Mouse (Mus musculus): ENCODE measurements around the gene Fam178b.

The Fam178b gene

DNA sequence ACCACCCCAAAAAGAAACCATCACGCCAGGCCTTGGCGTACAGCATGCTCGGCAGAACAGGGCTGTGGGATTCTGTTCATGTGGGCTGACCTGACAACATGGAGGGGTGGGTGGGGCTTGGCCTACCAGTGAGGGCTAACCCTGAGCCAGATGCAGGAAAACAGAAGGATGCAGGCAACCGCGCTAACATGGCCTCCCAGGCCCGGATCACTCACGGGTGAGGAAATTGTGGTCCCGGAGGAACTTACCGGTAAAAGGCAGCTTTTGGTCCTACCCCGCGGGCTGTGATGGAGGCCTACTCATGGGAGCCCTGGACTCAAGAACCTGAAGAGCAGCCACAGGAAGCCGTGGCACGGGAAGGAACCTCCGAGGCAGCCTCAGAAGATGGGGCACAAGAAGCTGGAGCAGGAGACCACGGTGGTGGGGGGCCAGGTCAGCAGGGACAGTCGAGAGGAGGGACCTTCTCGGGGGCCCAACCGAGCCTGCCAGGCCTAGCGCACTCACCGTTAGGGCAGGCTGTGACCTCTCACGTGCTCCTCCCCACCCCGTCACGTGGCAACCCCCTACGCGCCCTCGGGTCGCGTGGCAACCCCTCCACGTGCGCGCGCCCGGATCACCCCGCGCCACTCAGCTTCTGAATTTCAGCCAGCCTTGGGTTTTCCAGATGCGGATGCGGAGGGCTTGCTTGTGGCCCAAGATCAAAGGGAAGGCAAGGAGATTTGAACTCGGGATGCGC is at the start of gene Fam178b:
TSS of gene Fam178b (minus strand) at position 564 of the 736 bp plus-strand sequence.
- in situ Hi-C loops (cut with MboI, MseI): loop anchor here (25.0 kb wide), 1 partner anchor 120 kb away; the partner anchor contains the start of gene Sema4c

DNA sequence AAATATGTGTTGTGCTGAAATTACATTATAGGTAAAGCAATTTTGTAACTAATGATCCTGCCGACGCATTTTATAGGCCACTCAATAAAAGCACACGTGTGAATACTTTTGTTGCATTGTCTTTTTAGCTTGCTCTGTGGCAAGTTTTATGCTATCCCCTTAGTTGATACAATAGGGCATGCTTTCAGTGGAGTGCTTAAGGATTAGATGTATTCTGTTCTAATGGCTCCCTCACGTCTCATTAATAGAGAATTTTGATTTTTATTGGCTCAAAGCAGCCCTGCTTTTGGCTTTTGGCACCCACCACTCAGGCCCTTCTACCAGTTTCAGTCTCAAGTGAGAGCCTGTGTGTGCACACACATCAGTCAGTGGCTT is 41.1 kb upstream of the Fam178b start:
- in situ Hi-C loops (cut with MboI, MseI): no loop called here

DNA sequence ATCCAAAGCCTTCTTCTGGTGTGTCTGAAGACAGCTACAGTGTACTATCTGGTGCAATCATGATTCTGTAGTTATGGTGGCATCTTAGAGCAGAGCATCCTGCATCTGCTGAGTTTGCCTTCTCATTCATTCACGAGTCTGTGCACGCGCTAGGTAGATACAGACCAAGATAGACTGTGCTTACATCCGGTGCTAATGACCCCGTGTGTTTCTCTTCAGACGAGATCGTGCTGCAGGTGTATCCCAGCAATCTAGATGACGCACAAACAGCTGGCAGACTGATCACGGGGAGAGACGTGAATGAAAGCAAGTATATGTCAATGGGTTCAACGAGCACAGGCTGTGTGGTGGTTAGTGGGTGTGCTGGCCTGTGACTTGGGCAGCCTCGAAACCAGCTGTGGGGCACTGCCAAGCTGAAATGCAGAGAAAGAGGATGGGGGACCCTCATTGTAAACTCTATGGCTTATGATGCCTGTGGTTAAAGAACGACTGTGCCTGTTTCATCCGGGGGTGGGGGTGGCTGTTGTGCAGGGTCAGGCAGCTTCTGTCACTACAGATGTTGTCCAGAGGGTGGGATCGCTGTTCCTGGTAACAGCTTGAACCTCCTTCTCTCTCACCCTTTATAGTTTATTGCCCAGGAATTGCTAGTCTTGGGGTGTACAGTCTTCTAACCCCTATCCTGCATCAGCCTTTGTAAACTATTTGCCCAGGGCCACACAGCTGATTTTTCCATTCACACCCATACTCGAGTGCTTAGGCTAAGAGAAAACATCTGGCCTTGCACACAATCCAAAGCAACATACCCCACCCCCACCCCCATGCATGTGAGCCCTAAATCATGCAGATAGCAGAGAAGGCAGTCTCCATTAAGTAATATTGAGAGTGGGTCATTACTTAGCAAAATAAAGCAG is 40.4 kb upstream of the Fam178b start:
- in situ Hi-C loops (cut with MboI, MseI): no loop called here

DNA sequence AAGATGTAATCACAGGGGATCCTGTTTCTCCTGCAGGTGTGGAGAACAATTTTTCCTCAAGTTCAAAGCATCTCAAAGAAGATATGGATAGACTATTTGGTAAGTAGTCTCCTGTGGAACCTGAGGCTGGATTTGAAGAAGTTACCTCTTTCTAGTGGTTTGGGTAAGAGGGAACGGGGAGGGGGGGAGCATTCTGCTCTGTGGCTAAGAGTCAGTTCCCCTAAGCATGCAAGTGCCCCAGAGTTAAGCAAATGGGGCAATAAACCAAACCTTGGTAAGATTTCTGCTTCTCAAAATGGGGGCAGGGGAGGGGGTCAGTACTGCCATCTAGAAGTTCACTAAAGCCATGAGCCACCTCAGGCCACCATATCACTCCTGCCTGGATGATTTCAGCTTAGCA is 35.8 kb upstream of the Fam178b start:
- in situ Hi-C loops (cut with MboI, MseI): no loop called here

DNA sequence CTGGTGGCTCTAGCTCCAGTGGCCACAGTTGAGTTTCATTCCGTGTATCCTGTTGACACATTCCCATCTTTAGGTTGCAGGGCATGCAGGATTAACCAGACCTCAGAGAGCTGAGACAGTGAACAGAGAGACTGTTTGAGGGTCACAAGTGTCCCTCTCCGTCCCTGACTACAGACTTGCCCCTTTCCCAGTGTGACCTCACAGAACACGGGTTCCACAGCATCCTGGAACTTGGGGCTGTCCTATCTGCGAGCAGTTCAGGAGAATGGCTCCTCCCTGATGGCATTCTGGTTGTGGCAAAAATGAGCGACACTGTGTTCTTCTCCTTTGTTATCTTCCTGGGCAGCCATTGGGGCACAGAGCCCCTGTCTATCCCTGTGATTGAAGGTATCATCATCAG is 31.3 kb upstream of the Fam178b start, which contains the start of gene Actr1b:
TSS of gene Actr1b (minus strand) at position 112 of the 400 bp plus-strand sequence.
- in situ Hi-C loops (cut with MboI, MseI): no loop called here

DNA sequence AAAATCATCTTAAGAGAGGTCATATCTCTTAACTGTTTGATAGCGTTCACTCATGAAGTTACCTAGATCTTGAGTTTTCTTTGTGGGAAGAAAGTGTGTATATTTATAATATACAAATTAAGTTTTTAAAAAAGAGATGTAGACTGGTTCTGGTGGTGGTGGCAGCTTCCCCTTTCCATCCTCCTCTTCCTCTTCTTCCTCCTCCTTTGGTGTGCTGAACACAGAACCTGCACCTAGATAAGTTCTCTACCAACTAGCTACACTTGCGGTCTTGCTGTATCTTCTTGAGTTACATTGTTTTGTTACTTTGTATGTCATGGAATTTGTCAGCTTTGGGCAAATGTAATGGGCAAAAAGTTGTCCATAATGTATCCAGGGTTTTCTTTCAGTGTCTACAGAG is 28.1 kb upstream of the Fam178b start:
- in situ Hi-C loops (cut with MboI, MseI): no loop called here

DNA sequence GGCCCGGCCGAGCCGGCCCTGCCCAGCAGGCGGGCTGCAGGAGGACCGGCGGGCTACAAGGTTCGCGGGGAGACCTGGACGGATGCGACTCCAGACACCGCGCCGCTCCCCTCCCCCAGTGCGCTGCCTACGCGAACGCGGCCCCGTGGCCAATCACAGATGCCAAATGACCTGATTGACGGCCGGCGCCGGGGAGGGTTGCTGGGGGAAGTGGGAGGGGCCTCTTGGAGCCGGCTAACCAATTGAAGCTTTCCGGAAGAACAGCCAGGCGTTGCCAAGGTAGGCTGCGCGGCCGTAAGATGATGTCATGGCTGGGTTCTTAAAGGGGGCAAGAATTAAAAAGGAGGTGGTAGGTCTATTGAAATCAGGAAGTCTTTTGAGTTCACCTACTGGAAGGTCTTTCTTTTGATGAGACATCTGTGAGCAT is 26.9 kb upstream of the Fam178b start, which contains the start of gene 4933424G06Rik:
TSS of gene 4933424G06Rik (plus strand) at position 296 of the 427 bp plus-strand sequence.
- in situ Hi-C loops (cut with MboI, MseI): no loop called here

DNA sequence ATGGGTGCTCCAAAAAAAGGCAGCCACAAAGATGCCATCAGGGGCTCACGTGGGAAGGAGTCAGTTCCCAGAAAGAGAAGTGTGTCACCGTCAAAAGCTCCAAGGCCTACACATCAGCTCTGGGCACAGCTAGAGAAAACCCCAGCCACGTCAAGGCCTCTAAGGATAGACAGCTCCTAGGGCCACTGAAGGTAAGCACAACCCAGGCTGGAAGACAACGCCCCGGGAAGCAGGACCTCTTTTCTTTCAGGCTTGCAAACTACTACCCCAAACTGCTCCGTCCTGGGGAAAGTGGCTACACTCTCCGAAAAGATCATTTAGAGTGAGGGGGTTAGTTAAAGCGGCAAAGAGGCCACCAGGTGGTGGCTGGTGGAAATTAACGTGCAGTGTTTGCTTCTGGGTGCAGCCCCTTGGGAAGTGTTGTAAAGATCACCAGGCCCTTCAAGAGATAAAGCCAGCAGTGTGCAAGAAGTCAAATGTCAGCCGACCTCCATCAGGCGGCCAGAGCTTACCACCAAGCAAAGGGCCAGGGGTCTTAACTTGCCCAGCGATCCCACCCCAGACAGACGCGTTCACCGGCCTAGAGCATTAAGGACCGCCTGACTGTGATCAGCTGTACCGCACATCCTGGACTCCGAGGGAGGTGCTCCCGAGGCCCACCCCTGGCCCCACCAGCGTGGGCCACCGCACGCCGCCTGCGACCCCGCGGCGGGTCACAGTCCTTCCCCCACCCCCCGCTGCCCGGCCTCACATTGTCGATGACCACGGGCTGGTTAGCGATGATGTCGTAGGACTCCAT is 26.3 kb upstream of the Fam178b start:
- in situ Hi-C loops (cut with MboI, MseI): no loop called here

DNA sequence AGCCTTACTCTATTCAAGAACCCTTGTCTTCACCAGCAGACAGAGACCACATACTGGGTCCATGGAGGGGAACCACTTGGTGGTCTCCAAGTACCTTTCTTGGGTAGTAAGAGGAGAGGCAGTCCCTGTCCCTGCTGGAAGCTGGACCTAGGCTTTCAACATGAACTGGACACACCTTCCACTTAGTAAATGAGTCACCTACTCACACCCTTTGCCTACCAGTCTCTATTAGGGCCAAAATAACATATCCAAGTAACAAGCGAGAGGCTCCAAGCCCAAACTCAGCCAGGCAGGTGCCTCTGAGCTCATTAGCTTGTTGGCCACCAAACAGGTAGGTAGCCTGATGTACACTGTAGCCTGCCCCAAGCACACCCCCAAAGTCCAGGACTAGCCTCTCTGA is 25.6 kb upstream of the Fam178b start:
- in situ Hi-C loops (cut with MboI, MseI): no loop called here

DNA sequence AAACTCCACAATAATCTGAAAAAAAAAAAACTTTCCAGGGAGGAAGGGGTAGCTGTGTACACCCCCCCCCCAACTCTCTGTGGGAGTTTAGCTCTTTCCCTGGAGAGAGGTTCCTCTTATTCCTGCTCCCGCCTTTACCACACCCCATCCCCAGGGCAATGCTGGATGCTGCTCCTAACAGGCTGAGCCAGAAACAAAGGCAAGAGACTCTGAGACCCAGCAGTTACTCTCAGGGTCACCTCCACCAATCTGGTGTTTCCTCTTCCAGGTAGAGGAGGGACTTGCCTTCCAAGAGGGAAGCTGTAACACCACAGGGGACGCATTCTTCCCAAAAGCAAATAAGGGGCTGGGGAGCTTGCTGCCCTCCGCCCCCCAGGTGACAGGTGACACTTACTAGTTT is 24.8 kb upstream of the Fam178b start:
- in situ Hi-C loops (cut with MboI, MseI): no loop called here

DNA sequence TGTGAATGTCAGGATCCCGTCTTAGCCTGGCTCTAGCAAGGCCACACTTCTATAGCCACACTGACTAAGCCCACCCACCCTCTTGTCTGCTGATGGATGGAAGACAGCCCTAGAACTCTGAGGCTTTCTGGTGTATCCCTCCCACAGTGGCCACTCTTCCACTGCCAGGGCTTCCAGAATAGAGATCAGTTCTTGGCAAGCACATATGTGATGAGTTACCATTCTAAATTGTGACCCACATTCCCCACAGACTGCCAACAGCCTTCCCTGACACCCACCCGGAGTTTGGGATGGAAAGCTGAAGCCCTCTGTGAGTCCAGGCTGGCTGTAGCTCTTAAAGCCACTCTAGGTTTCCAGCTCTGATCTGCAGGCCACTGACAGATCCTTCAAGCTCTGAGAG is 24.2 kb upstream of the Fam178b start:
- in situ Hi-C loops (cut with MboI, MseI): no loop called here

DNA sequence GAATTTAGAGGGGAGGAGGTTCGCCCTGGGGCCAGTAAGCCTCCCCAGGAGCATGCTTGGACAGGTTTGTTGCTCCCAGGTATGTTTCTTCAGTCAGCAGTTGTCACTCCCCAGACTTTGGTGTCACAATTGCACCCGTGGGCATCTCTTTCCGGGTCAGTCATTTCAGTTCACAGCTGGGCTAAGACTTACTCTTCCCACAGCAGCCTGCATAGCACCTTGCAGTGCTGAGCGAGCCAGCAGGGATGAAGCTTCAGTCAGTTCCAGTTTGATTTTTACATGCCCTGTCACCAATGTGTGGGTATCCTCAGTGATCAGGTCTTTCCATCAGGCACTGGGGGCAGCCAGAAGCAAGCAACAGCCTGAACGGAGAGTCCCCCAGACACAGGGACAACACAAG is 14.0 kb upstream of the Fam178b start:
- in situ Hi-C loops (cut with MboI, MseI): loop anchor here (10.0 to 25.0 kb wide), 2 partner anchors 135 to 1428 kb away; partner anchors contain the start of genes Rev1 and Sema4c

DNA sequence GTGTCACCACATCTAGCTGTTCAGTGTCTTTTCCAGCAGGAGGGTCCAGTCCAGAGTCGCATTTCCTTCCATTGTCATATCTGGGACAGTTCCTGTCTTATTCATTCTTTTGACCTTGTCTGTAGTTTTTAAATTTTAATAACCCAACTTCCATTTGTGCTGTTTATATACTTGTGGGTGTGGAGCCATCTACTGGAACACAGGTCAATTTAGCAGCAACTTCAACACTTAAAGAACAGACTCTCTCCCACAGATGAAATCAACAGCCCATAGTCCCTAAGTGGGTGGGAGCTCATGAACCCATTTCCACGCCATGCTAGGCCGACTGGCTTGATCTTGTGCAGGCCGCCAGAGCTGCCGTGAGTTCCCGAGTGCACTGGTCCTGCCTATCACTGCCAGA is 13.4 kb upstream of the Fam178b start:
- in situ Hi-C loops (cut with MboI, MseI): loop anchor here (10.0 to 25.0 kb wide), 2 partner anchors 134 to 1428 kb away; partner anchors contain the start of genes Rev1 and Sema4c

DNA sequence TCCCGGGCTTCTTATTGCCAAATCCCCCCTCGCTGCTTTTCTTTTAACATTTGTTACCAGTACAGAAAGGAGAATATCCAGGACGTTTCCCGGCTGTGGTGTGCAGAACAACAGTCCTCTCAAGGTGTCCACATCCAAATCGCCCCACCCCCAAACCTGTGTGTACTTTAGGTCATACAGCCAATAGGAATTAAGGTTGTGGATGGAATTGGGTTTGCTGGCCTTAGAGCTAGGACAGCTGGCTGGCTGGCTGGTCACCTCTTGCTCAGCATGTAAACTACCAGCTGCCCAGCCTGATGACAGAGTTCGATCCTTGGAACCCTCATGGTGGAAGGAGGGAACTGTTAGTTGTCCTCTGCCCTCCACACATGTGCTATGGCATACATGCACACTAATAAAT is 11.9 kb upstream of the Fam178b start:
- in situ Hi-C loops (cut with MboI, MseI): loop anchor here (10.0 to 25.0 kb wide), 2 partner anchors 133 to 1430 kb away; partner anchors contain the start of genes Rev1 and Sema4c

DNA sequence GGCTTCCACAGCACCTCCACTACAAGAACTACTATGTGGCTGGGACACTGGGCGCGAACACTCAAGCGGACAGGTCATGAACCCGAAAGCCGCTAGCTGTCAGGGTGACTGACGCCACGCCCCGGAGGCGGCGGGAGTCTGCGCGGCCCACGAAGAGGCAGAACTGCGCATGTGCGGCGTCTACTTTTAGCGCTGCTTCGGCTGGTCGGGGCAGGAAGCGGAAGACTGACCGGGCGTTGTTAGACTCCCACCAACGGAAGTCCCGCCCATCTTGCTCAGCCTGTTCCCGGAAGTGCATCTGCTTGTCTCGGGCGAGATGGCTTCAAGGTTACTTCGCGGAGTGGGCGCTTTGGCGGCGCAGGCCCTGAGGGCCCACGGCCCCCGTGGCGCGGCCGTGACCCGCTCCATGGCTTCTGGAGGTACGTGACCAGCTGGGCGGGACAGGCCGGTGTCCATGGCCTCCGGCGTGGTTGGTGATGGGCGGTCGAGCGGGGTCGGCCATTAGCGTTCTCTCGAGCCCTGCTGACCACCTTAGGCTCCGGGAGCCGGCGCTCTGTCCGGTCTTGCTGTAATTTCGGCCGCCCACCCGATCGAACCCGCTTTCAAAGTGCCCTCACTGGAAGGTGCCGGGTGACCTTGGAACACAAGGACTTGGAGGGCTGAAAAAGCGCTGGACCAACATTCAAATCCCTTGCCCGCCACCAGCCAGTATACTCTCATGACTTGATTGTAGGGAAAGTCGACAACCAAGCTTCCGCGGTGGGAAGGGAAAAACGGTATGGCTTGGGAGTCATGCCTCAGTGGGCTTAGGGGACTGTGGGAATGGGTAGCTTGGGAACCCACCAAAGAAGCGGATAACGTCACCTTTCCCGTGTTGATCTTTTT is 8.5 kb upstream of the Fam178b start, which contains the start of gene Cox5b:
TSS of gene Cox5b (plus strand) at position 179 of the 885 bp plus-strand sequence.
- in situ Hi-C loops (cut with MboI, MseI): loop anchor here (10.0 to 25.0 kb wide), 2 partner anchors 129 to 1433 kb away; partner anchors contain the start of genes Rev1 and Sema4c

DNA sequence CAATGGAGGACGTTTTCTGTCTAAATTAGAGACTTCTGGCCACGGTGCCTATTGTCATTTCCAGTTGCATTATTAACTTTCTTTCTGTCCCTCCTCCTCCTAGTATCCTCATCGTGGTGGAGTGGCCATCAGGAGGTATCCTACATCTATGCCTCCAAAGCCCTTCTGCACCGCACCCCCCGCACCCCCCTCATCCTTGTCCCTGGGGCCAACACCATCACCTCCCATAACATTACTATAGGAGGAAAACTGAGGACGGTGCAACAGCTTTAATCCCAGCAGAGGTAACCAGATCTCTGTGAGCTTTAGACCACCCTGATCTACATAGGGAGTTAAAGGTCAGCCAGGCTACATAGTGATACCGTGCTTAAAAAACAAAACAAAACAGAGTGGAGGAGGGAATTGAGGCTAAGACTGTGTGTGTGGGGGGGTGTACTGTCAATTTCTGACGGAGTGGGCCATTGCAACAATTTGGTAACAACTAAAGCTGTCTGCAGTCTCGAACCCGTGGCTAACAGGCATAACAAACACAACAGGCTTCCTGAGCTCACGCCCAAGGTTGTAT is 7.8 kb upstream of the Fam178b start:
- in situ Hi-C loops (cut with MboI, MseI): loop anchor here (10.0 to 25.0 kb wide), 2 partner anchors 128 to 1434 kb away; partner anchors contain the start of genes Rev1 and Sema4c

DNA sequence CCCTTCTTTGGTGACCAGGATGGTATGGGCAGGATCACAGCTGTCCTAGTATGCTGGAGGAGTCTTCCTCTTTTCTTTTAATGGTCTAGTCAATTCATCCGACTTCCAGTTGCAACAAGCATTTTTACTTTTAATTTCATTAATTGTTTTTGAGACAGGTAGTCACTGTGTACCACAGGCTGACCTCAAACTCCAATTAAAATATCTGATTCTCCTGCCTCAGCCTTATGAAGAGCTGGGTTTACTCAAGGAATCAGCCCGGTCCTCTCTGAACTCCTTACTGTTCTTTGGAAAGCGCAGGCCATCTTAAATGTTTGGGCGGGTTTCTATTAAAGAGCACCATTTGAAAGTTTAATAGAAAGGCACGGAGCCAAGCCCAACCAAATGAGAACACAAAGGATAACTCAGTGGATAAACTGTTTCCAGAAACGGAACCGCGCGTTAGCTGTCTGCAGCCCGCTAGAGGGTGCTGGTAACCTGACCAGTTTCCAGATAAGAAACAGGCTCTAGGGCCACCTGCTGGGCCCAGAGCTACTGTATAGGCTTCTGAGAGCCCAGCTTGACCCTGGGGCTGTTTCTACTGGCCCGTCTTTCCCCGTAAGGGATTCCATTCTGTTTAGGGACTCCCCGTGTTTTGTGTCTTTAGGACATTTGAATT is 956 bp upstream of the Fam178b start:
- in situ Hi-C loops (cut with MboI, MseI): loop anchor here (25.0 kb wide), 1 partner anchor 122 kb away; the partner anchor contains the start of gene Sema4c

DNA sequence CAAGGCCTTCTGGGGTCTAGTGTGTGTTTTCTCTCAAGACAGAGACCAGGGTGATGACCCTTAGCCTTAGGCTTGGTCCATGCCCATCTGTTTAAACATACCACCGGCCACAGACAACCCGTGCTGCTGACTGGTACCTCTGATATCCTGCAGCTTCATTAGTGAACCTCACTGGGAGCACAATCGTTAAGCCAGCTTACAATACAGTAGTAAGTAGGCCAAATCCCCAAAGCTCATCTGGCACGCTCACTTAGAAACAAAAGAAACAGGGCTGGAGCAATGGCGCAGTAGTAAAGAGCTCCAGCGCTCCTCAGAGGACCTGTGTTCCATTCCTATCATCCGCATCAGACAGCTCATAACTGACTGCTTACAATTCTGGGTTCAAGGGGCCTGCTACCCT is 2.1 kb downstream of the Fam178b start:
- in situ Hi-C loops (cut with MboI, MseI): loop anchor here (25.0 kb wide), 1 partner anchor 119 kb away; the partner anchor contains the start of gene Sema4c

DNA sequence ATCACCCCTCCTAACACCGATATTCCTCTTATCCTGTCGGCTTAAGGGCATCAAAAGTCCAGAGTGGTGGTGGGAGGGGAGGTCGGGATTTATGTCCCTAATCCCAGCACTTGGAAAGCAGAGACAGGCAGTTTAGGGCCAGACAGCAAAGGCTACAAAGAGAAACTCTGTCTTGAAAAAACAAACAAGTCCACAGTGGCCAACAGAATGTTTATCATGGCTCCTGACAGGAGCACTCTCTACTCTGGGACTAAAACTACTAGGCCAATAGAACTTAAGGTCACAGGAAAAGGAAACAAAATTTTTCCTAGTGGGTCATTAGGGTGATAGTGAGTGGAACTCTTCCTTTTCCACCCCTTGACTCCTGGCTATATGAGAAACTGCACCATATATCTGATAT is 8.0 kb downstream of the Fam178b start:
- in situ Hi-C loops (cut with MboI, MseI): loop anchor here (5.0 to 25.0 kb wide), 2 partner anchors 33 to 113 kb away; partner anchors contain the start of gene Sema4c

All from regulatory T cell (primary cell).